Mouse (Mus musculus) spleen, postnatal 10 days (tissue): ENCODE measurements around the gene Map3k14.

ENCODE experiments used
- DNase-seq, 2 experiments: peaks; one replicate each; pipeline ENCODE4 v3.0.0; 2021 to 2022; ENCODE audit warnings: low spot score in 2 of 2

The Map3k14 gene

DNA sequence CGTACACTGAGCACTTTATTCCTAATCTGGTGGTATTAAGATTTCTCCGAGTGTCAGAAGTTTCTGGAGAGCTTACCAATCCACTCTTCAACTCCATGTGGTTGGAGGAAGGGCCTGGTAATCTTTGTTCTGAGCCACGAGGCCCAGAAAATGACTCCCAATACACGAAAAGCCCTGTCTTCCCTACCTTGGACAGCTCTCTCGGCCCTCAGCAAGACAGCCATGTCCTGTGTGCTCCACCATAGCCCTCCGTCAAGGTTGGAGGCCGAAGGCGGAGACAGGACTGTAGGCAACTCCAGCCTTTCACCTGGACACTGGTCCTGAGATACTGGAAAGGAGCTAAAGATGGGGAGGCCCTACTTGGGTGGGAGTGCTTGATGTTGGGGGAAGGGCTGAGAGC lies 57.0 kb downstream of the Map3k14 start:
- no peak for DNase-seq

DNA sequence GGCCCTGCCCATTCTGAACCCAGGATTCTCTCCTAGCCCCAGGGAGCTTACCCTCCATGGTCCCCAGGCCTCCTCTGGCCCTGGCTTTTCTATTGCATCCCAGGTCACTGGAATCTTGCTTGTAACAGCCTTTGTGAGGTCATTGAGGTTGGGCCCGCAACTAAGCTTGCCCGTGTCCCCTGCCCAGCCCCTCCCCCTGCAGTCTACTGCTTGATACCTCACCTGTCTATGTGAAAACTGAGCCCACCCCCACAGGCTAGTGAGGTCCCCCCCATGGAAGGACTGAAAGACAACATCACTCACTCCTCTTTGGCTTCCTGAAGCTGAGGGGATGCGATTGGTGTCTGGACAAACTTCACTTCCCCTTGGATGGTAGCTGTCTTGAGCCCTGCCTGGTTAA lies 58.8 kb downstream of the Map3k14 start, which contains the start of gene 1700023F06Rik:
TSS of gene 1700023F06Rik (minus strand) at position 101 of the 400 bp plus-strand sequence.
- no peak for DNase-seq

DNA sequence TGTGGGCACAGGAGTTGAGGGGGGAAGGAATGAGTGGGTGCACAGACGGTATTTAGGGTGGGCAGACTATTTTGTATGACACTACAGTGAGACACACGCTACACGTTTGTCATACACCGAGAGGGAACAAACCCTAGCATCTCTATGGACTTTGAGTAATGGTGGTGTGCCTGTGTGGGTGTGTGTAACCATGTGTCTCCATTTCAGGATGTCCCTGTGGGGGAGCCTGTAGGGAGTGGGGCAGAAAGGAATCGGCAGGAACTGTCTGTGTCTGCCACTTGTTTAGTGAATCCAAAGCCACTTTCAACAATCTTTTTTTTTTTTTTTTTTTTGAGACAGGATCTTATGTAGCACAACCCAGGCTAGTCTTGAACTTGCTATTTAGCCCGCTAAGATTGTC lies 61.1 kb downstream of the Map3k14 start:
- no peak for DNase-seq

DNA sequence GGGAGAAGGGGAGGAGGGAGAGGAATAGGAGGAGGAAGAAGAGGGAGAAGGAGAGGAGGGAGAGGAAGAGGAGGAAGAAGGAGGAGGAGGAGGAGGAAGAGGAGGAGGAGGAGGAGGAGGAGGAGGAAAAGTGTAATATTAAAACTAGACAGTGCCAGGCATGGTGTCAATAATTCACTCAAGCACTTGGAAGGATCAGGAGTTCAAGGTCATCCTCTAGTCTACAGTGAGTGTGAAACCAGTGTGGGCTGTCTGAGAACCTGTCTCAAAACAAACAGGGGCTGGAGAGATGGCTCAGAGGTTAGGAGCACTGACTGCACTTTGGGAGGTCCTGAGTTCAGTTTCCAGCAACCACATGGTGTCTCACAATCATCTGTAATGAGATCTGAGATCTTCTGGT lies 64.9 kb downstream of the Map3k14 start:
- DNase-seq = no peak

DNA sequence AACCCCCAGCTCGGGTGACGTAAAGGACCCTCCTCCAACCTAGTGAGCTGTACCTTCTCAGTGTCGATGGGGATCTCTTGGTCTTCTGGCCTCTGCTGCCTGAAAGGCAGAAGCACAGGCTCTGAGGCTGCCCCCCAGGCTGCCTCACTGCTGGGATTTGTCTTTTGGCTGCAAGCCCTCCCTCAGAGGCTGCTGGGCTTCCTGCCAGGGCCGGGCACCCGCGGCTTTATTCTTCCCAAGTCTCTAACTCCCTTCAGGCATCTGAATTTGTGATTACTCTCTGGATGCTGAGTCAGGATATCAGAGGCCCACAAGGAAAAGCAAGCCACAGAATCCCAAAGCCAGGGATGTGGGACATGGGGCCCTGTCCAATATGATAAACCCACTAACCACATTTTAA lies 65.6 kb downstream of the Map3k14 start:
- DNase-seq = no peak

DNA sequence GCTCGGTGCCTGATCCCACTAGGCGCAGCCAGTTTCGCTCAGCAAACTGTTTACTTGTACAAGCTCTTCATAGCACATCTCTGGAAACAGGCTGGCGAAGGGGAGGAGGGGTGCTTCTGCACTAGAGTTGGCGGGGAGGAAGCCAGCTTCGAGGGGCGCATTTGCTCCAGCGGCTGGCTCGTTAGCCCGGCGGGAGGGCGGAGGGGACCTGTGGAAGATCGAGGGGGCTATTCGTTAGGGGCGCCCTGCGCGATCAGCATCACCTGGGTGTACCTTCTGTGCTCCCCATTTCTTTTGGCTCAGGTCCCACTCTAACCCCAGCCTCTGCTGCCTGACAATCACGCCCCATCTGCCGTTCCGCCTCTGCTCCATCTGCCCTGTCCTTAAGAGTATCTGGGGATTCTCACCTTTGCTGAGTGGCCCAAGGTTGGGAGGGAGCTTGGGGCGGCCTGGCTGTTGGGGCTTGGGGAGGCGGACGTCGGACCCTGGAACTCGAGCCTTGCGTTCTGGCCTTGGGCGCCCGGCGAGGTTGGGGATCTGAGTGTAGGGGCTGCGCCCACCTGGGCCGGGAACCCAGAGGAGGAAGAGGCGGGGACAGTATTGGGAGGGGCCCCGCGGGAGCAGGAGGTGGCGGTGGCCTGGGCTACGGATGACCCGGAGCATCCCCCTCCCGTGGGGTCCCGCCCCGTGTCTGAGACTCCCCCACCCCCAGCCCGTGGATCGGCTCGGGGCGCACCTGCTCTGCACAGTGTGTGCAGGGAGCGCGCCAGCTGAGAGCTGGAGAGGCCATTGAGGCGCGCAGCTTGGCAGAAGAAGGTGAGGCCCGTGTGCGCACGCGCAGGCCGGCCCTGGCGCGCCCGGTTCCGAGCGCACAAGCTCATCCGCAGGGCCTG lies 68.1 kb downstream of the Map3k14 start:
- DNase-seq = no peak

DNA sequence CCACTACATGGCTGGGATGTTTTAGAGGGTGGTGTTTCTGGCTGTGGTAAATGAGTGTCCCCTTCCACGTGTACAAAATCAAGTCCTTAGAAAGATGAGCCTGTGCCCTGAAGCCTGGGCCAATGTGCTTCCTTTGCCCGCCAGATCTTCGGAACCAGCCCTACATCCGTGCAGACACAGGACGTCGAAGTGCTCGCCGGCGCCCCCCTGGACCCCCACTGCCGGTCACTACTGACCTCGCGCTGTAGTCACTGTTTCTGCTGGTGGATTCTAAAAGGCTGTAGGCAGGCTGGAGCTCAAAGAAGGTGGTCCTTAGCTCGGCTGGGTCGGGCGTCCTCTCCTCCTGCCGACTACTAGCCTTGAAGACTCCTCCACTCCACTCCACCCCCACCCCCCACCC lies 68.9 kb downstream of the Map3k14 start:
- DNase-seq = no peak

DNA sequence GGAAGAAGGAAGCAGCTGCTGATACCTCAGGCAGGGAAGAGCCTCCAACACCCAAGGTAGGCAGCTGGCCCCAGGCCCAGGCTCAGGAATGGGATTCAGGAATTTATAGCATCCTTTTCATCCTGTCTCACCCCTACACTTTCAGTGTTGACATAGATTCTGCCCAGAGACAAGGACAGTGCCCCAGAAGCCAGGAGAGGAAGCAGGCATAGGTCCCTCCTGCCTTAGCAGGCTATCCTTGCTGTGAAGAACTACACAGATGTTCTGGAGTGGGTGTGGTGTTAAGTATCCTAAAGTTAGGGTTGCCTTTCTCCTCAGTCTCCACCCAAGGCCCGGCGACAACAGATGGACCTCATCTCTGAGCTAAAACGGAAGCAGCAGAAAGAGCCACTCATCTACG lies 69.9 kb downstream of the Map3k14 start:
- DNase-seq = no peak

DNA sequence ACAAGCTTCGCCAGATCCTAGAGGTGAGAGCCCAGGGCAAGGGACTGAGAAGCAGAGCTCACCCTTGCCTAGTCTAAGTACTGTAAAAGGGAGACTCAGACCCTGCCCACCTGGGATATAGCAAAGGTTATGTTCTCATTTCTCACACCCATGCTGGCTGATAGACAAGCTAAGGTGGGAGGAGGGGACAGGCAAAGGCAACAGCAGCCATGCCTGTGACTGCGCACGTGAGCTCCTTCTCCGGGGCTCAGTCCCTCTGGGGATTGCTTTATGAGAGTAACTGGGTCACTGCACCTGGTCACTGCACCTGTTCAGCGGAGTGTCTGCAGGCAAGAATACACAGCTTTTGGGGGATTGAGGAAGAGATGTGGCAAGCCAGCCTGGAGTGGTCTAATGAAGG lies 71.6 kb downstream of the Map3k14 start:
- DNase-seq = no peak

DNA sequence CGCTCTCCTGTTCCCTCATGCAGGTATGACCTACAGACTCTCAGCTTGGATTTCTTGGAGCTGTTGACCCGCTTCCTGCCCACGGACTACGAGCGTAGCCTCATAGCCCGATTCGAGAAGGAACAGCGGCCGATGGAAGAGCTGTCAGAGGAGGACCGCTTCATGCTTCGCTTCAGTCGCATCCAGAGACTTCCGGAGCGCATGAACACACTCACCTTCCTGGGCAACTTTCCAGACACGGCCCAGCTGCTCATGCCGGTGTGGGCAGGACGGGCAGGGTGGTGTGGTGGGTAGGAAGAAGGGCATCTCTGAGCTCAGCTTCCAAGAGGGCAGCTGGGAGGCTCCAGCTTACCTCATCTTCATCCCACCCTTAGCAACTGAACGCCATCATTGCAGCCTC lies 72.0 kb downstream of the Map3k14 start:
- no peak for DNase-seq

DNA sequence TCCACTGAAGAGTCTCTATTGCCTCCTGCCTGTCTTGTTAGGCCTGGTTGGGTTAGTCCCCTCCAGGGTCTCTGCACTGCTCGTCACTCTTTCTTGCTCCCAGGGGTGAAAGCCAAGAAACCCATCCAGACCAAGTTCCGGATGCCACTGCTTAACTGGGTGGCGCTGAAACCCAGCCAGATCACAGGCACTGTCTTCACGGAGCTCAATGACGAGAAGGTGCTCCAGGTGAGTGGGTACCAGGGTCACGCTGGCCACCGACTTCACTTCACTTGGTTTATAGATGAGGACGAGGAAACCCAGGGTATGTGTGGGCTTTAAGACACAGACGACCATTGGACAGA lies 73.5 kb downstream of the Map3k14 start:
- no peak for DNase-seq

DNA sequence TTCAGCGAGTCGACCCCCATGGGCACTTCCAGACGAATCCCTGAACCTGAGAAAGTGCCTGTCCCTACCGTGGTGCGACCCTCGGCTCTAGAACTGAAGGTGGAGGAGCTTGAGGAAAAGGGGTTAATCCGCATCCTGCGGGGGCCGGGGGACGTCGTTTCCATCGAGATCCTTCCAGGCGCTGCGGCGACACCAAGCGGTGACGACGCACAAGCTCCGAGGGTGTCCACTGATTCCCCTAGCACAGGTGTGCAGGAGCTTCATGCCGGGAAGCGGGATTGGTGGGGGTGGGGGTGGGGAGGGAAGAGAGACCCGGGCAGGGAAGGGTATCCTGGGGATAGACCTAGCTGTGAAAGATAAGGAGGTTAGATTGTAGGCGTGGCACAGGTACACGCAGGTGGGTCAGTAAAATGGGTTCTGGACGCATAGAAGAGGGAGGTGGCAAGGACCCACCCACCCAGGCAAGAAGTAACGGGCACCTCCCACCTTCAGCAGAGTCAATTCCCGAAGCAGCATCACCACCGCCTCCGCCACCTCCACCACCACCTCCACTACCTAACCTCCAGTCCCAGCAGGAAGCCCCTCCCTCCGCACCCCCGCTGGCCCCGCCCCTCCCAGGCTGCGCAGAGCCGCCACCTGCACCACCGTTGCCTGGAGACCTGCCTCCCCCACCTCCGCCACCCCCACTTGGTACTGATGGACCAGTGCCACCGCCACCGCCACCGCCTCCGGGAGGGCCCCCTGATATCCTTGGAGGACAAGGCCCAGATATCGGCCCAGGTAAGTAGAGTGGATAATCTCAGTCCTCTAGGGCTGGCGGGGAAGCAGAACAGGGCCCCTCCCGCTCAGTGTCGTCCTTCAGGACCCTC lies 74.1 kb downstream of the Map3k14 start:
- DNase-seq = no peak

DNA sequence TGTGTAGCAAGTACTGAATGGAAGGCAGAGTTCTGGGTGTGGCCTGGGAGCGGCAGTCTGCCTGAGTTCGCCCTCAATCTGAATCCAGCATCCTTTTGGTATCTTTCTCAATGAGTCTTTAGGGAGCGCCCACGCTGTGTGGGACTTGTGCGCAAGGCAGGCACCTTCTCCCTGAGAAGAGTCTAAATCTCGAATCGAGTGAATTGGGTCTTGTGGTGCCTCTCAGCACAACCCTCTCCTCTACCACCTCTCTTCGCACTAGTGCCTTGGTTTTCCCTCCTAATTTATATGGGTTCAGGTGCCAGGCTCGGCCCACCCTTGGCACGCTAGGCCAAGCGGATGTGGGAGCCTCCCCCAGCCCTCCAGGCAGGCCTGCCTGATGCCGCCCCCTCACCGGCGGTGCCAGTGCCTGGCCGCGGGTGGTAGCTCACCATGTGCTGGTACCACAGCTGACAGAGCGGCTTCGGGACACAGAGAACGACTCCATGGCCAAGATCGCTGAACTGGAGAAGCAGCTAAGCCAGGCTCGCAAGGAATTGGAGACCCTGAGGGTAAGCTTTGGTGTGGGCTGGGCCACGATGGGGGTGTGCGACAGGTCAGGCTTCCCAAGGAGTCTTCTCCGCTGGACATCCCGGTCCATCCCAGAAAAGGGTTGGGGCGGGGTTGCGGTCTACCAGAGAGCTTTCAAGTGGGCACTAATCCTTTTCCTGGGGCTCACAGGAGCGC lies 74.9 kb downstream of the Map3k14 start:
- DNase-seq = no peak

DNA sequence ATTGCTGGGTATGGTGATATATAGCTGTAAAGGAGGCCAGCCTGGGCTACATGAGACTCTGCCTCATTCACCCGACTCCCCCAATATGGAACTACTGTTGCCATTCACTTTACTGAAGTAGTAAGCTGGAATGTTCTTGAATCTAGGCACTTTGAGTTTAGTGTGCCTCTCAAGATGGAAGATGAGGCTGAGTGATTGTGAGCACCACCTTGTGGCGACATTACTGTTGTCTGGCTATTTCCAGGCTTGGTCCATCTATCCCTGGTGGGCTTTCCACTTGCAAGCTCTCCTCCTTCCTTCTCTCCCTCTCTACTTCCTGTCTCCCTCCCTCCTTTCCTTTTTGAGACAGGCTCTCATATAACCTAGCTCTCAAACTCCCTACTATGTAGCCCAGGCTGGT lies 82.4 kb downstream of the Map3k14 start:
- peak in 1 of 2 experiments; percentile 74 for DNase-seq

DNA sequence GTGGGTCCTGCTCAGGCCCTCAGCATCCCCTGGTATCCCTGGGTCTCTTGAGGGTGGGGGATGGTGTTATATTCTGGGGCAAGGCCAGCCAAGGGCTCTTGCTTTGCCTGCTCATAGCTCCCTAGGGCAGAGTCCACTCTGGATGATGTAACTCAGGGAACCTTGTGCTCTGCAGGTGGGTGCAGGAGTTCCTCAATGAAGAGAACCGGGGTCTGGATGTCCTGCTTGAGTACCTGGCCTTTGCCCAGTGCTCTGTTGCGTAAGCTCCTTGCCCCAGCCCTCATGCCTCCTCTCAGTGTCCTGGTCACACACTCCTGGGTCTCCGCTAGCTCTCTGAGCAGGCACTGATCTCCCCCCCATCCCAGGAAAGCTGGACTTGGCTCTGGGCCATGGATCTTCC lies 85.4 kb downstream of the Map3k14 start:
- DNase-seq = peak in 1 of 2 experiments; percentile 10

DNA sequence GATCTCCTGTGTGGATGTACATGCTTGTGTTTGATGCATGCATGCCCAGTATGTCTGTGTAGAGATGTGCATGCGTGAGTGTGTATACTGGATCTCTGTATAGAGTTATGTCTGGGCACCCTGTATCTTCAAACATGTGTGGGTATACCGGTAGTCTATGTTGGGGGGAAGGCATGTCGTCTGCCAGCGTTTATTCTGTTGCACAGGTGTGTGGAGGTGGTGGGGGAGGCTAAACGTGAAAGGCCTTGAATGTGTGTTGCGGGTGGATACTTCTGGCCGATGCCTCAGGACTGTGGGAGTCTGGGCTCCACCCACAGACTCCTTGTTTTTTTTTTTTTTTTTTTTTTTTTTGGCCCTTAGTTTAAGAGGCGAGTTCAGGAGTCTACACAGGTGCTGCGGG lies 85.9 kb downstream of the Map3k14 start:
- DNase-seq = no peak

DNA sequence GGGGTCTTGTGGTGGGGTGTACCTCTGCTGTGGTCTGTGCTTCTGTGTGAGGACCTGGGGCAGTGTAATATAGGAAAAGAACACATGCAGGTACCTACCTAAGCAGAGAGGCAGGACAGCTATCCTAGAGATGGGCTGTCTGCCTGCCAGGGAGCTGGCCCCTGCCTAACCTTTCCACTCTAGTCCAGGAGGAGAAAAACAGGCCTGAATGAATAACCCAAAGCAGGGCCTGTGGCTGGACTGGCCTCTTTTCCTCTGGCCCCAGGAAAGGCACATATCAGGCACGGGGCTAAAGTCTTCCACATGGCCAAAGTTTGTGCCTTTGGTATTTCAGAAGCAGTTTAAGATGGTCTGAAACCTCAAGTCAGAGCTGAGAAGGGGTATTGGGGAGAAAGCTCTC lies 86.8 kb downstream of the Map3k14 start:
- no peak for DNase-seq

DNA sequence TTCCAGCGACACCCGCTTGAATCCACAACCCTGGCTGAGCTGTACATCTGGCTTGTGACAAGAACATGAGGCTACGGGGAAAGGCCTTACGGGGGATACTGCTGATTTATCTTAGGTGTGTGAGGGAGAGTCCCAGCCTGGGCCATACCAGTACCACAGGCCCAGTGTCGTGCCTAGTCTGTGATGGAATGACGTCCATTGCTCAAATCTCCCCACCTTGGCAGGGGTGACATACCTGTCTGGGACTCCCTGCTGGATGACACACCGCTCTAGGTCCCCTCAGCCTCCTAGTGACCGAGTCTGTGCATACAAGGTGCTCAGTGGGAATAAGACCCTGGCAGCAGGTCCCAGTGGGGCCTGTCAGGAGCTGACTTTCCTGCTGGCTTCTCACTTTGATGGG lies 88.5 kb downstream of the Map3k14 start:
- DNase-seq = no peak

DNA sequence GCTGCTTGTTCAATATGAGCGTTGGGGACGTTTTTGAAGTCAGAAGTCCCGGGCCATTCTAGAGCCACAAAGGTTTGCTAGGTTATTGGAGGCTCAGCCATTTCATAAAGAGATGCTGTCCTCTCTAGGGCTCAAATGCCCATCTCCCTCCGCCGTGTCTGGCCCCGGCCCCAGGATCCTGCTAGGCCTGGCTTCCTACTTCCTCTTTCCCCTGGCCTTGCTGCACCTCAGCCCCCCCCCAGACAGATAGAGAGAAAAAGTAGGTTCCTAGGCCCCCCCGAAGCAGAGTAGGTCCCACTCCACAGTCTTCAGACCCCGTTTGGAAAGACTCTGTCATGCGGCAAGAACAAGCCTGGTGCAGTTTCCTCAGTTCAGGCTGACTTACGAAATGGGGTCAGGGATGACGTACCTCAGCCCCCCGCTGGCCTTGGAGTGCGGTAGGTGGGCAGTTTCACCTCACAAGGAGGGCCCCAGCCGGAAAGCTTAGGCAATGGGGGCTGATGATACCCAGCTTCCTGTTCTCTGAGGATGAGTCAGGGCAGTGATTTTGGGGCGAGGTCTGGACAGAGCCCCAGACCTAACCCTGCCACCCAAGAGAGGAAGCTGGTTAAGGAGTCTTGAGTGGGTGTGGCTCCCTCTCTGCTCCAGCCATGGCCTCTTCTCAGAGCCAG lies 89.3 kb downstream of the Map3k14 start:
- DNase-seq = peak in 1 of 2 experiments; percentile 38

DNA sequence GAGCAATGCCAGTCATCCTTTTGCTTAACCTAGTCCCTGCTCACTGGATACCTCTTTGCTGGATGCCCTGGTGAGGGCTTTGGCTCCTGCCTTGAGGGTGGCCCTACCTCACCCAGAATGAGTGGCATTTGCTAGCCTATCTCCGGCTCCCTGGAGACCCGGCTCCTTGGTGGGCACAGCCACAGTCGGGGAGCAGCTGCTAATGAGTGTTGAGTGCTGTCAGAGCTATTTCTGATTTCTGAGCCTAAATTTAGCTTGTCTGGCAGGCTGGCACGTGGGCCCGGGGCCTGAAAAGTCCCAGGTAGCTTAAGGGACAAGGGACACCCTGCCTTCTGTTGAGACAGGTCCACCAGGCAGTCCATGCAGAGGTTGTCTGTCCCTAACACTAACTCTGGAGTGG lies 90.1 kb downstream of the Map3k14 start:
- no peak for DNase-seq

DNA sequence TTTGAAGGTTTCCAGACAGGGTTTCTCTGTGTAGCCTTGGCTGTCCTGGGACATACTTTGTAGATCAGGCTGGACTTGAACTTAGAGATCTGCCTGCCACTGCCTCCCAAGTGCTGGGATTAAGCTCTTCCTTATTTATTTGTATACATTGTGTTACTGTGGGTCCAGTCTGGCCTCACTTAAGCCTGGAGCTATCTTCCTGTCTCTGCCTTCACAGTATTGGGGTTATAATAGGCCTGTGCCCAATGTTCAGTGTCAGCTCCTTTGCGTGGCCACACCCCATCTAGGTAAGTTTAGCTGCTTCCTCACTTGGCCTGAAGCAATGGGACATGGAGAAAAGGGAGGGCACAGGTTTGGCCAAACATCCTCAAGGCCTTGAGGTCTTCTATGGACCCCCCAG lies 90.8 kb downstream of the Map3k14 start:
- DNase-seq = no peak
